Mouse (Mus musculus): Measurements from ENCODE around the gene Emx1. TPM values are rescaled to one million over a fixed set of nuclear protein-coding genes. Genes with fewer than 3 reads are reported as not detected.
"Not testable (repeated sequence)": the region's sequence is repeated elsewhere in the genome, so short reads cannot be mapped to it uniquely, and the experiment has no call there.

Emx1 gene
- polyA plus RNA-seq, 1 experiment, result 46.4 TPM

DNA sequence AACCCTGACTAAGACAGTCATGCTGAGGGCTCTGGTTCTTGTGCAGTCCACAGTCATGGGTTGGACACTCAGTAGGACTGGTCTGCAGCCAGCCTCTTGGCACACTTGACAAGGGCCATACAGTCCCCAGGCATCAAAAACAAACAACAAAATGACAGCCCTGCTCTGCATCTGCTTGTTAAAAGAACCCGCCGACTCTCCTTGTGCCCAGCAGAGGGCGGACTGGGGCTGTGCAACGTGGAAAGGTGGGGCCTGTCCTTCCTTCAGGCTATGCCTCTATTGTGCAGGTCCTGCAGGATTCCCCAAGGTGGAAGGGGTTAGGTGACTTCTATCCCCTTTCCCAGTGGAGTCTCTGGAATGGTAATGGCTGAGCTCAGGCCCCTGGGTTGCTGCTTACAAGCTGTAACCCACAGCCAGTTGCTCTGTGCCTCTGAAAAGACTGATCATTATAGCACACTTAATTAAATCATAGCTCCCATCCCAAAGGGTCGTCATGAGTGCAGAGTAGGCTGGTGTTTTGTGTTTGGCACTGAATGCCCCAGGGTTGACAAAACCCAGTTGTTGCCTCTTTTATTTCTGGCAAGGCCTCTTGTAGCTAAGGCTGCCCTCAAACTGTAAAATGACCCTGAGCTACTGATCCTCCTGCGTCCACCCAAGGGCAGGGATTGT lies 28.0 kb upstream of the Emx1 start:
- H3K4me3 ChIP-seq (ENCODE audit: insufficient read depth, low read length); H3K4me1 ChIP-seq (ENCODE audit: control insufficient read depth, insufficient read depth, low read length); H3K27ac ChIP-seq (ENCODE audit: insufficient read depth, low read length): not testable (repeated sequence)
- TF ChIP-seq CTCF (IDR thresholded peaks at IDR 0.05; ENCODE audit: extremely low read depth, insufficient read depth, low read length), result peak; percentile 67

GRCm38 (mm10) chr6:85160201-85160923 lies 26.9 kb upstream of the Emx1 start:
- no peak overlapping the region for H3K4me3 ChIP-seq (ENCODE audit: insufficient read depth, low read length)
- TF ChIP-seq POLR2A (IDR thresholded peaks at IDR 0.05; ENCODE audit: extremely low read depth, insufficient read depth, low read length) (no peak), CTCF (IDR thresholded peaks at IDR 0.05; ENCODE audit: extremely low read depth, insufficient read depth, low read length) (peak; percentile 82)
- no peaks in the 10 kb centered on the region for H3K4me1 ChIP-seq (ENCODE audit: control insufficient read depth, insufficient read depth, low read length)
- no peak overlapping the region for H3K27ac ChIP-seq (ENCODE audit: insufficient read depth, low read length)

GRCm38 (mm10) chr6:85165440-85165921 lies 21.8 kb upstream of the Emx1 start:
- TF ChIP-seq POLR2A (IDR thresholded peaks at IDR 0.05; ENCODE audit: extremely low read depth, insufficient read depth, low read length), result no peak
- no peak for TF ChIP-seq CTCF (IDR thresholded peaks at IDR 0.05; ENCODE audit: extremely low read depth, insufficient read depth, low read length)
- Histone ChIP-seq H3K27ac (ENCODE audit: insufficient read depth, low read length) (no peak overlapping the region), H3K4me1 (ENCODE audit: control insufficient read depth, insufficient read depth, low read length) (0 out of 2 replicates have a peak, but pooled peaks cover 2% of the 10 kb centered on the region), H3K4me3 (ENCODE audit: insufficient read depth, low read length) (no peak overlapping the region)

DNA sequence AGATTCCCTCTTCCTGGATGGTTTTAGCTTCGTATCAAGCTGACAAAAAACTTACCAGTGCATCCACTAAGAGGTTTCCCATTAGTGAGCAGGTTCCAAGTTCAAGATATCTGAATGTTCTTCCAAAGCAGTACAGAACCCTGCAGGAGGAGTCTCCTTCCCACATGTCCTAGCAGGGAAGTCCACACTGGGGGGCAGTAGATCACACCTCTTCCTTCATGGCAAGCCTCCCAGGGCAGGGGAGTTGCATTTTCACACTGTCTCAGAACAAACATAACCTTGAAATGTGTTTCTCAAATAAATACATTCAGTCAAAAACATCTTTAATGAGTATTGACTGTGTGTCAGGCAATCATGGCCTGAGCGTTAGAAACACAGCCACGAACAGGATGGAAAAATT lies 7.7 kb upstream of the Emx1 start:
- Histone ChIP-seq H3K27ac (ENCODE audit: insufficient read depth, low read length) (no peak overlapping the region), H3K4me1 (ENCODE audit: control insufficient read depth, insufficient read depth, low read length) (no peaks in the 10 kb centered on the region), H3K4me3 (ENCODE audit: insufficient read depth, low read length) (no peak overlapping the region)
- TF ChIP-seq CTCF (IDR thresholded peaks at IDR 0.05; ENCODE audit: extremely low read depth, insufficient read depth, low read length) (0 out of 2 replicates have a peak, but pooled peaks have one; percentile 16), POLR2A (IDR thresholded peaks at IDR 0.05; ENCODE audit: extremely low read depth, insufficient read depth, low read length) (no peak)

- TF ChIP-seq CTCF (IDR thresholded peaks at IDR 0.05; ENCODE audit: extremely low read depth, insufficient read depth, low read length), result no peak
- Histone ChIP-seq H3K4me3 (ENCODE audit: insufficient read depth, low read length) (no peak overlapping the region), H3K4me1 (ENCODE audit: control insufficient read depth, insufficient read depth, low read length) (no peaks in the 10 kb centered on the region), H3K27ac (ENCODE audit: insufficient read depth, low read length) (no peak overlapping the region)
These were observed 7.2 kb upstream of the Emx1 start for GRCm38 (mm10) chr6:85180036-85180435.

DNA sequence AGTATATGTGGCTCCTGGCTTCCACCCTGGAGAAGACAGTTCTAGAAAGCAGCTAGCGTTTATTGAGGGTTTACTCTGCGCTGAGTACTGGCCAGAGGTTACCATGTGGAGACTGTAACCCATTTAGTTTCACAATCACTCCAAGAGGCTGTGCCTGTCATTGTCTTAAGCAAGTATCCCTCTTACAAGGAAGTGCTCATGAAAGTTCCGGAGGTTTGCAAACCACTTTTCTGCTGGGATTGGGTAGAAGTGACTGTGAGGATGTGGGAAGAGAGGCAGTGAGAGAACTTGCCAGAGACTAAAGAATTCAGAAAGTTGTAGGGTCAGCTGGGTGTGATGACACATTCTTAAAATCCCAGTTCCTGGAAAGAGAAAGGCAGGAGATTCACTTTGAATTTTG lies 3.3 kb upstream of the Emx1 start:
- Histone ChIP-seq H3K4me3 (ENCODE audit: insufficient read depth, low read length) (no peak overlapping the region), H3K4me1 (ENCODE audit: control insufficient read depth, insufficient read depth, low read length) (no peaks in the 10 kb centered on the region), H3K27ac (ENCODE audit: insufficient read depth, low read length) (no peak overlapping the region)
- no peak for TF ChIP-seq POLR2A (IDR thresholded peaks at IDR 0.05; ENCODE audit: extremely low read depth, insufficient read depth, low read length)
- TF ChIP-seq CTCF (IDR thresholded peaks at IDR 0.05; ENCODE audit: extremely low read depth, insufficient read depth, low read length), result no peak

- H3K27ac ChIP-seq (ENCODE audit: insufficient read depth, low read length), result no peak overlapping the region
- TF ChIP-seq CTCF (IDR thresholded peaks at IDR 0.05; ENCODE audit: extremely low read depth, insufficient read depth, low read length) (no peak), POLR2A (IDR thresholded peaks at IDR 0.05; ENCODE audit: extremely low read depth, insufficient read depth, low read length) (no peak)
- H3K4me1 ChIP-seq (ENCODE audit: control insufficient read depth, insufficient read depth, low read length), result no peaks in the 10 kb centered on the region
- H3K4me3 ChIP-seq (ENCODE audit: insufficient read depth, low read length), result peak overlapping the region; percentile 77; the same call in 1 of the 2 replicates
These were observed 1.1 kb upstream of the Emx1 start for GRCm38 (mm10) chr6:85186033-85186743.

DNA sequence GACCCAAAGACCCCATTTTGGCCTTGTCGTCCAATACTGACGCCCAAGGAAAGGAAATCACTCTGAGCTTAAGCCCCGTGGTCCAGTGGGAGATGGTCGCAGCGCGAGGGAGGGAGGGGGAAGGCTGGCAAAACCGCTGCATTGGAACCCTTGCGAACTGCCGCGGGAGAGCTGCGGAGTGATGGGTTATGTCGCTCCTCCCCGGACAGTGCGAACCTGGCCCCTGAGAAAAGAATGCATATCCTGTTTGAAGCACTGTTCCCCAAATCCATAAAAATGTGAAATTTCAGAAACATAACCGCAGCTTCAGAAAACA lies 536 bp upstream of the Emx1 start:
- Histone ChIP-seq H3K4me3 (ENCODE audit: insufficient read depth, low read length) (peak overlapping the region; percentile 77), H3K4me1 (ENCODE audit: control insufficient read depth, insufficient read depth, low read length) (no peaks in the 10 kb centered on the region), H3K27ac (ENCODE audit: insufficient read depth, low read length) (no peak overlapping the region)
- no peak for TF ChIP-seq POLR2A (IDR thresholded peaks at IDR 0.05; ENCODE audit: extremely low read depth, insufficient read depth, low read length)
- TF ChIP-seq CTCF (IDR thresholded peaks at IDR 0.05; ENCODE audit: extremely low read depth, insufficient read depth, low read length), result no peak

DNA sequence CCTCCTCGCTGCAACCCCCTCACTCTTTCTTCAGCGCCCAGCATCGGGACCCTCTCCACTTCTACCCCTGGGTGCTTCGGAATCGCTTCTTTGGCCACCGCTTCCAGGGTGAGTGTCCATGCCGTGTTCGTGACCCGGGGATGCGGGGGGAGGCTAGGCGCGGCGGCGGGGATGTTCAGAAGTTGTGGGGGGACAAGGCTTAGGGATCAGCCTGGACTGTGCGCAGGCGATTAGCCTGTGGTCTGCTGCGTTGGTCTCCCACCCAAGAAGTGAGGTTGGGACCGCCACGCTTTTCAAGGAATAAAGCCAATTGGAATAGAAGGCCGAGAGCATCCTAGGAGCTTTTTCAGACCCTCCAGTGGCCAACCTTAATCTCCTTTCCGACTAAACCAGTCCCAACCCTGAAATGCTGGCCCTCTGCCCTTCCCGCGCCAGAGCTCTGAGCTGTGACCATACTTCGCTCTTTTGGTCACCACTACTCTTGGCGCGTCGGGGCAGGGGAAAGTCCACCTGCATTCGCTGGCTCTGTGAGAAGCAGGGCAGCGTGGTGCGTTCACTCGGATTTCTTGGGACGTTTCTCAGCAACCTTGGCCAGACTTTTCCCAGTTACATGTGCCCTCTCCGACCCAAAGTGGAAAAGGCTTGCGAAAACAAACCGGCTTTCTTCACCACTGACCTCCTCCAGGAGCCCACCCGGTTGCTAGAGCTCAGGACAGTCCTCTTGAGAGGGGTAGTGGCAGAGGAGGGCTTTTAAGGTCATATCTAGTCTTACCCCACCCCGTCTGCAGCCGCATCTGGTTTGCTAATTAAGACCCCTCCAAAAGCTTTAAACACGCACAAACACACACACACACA lies 1.2 kb downstream of the Emx1 start:
- Histone ChIP-seq H3K4me1 (ENCODE audit: control insufficient read depth, insufficient read depth, low read length) (no peaks in the 10 kb centered on the region; the same call in 1 of the 2 replicates), H3K27ac (ENCODE audit: insufficient read depth, low read length) (peak overlapping the region; percentile 88), H3K4me3 (ENCODE audit: insufficient read depth, low read length) (peak overlapping the region; percentile 77)
- TF ChIP-seq POLR2A (IDR thresholded peaks at IDR 0.05; ENCODE audit: extremely low read depth, insufficient read depth, low read length), result no peak
- no peak for TF ChIP-seq CTCF (IDR thresholded peaks at IDR 0.05; ENCODE audit: extremely low read depth, insufficient read depth, low read length)
